Mouse (Mus musculus): ENCODE measurements around the gene Bcar1.

Bcar1 gene

GRCm38 (mm10) chr8:111743792-111744696 is at the start of gene Bcar1:
TSS of gene Bcar1 (minus strand) at chr8:111743809.
- in situ Hi-C loops (cut with MboI, MseI), result no loop called here

- in situ Hi-C loops (cut with MboI, MseI), result no loop called here
These were observed 46.0 kb upstream of the Bcar1 start for GRCm38 (mm10) chr8:111789639-111790038.

GRCm38 (mm10) chr8:111789200-111789599 is 45.6 kb upstream of the Bcar1 start:
- in situ Hi-C loops (cut with MboI, MseI), result no loop called here

GRCm38 (mm10) chr8:111788497-111788896 is 44.9 kb upstream of the Bcar1 start:
- in situ Hi-C loops (cut with MboI, MseI), result no loop called here

GRCm38 (mm10) chr8:111788085-111788484 is 44.5 kb upstream of the Bcar1 start:
- in situ Hi-C loops (cut with MboI, MseI), result no loop called here

GRCm38 (mm10) chr8:111787683-111788082 is 44.1 kb upstream of the Bcar1 start:
- in situ Hi-C loops (cut with MboI, MseI), result no loop called here

- in situ Hi-C loops (cut with MboI, MseI), result no loop called here
These were observed 43.3 kb upstream of the Bcar1 start for GRCm38 (mm10) chr8:111786701-111787588.

- in situ Hi-C loops (cut with MboI, MseI), result no loop called here
These were observed 42.5 kb upstream of the Bcar1 start for GRCm38 (mm10) chr8:111786116-111786515.

- in situ Hi-C loops (cut with MboI, MseI), result no loop called here
These were observed 39.2 kb upstream of the Bcar1 start for GRCm38 (mm10) chr8:111782671-111783394.

- in situ Hi-C loops (cut with MboI, MseI), result no loop called here
These were observed 38.6 kb upstream of the Bcar1 start for GRCm38 (mm10) chr8:111782161-111782560.

- in situ Hi-C loops (cut with MboI, MseI), result no loop called here
These were observed 37.3 kb upstream of the Bcar1 start for GRCm38 (mm10) chr8:111780697-111781424.

GRCm38 (mm10) chr8:111779690-111780089 is 36.1 kb upstream of the Bcar1 start:
- in situ Hi-C loops (cut with MboI, MseI), result no loop called here

GRCm38 (mm10) chr8:111778801-111779200 is 35.2 kb upstream of the Bcar1 start:
- in situ Hi-C loops (cut with MboI, MseI), result no loop called here

GRCm38 (mm10) chr8:111776492-111776891 is 32.9 kb upstream of the Bcar1 start:
- in situ Hi-C loops (cut with MboI, MseI), result no loop called here

- in situ Hi-C loops (cut with MboI, MseI), result no loop called here
These were observed 32.2 kb upstream of the Bcar1 start for GRCm38 (mm10) chr8:111775766-111776165.

GRCm38 (mm10) chr8:111773476-111773875 is 29.9 kb upstream of the Bcar1 start:
- in situ Hi-C loops (cut with MboI, MseI), result no loop called here

- in situ Hi-C loops (cut with MboI, MseI), result no loop called here
These were observed 29.4 kb upstream of the Bcar1 start for GRCm38 (mm10) chr8:111773057-111773456.

GRCm38 (mm10) chr8:111772083-111772482 is 28.5 kb upstream of the Bcar1 start:
- in situ Hi-C loops (cut with MboI, MseI), result no loop called here

- in situ Hi-C loops (cut with MboI, MseI), result no loop called here
These were observed 28.0 kb upstream of the Bcar1 start for GRCm38 (mm10) chr8:111771625-111772020.

- in situ Hi-C loops (cut with MboI, MseI), result no loop called here
These were observed 27.5 kb upstream of the Bcar1 start for GRCm38 (mm10) chr8:111770958-111771624.

Measured in T-helper 17 cell (primary cell).